Mouse (Mus musculus) lung, adult 18-20 months (tissue): ENCODE measurements around the gene Trim47.

Experiments used
- DNase-seq, 2 experiments: peaks; one replicate each; pipeline ENCODE4 v3.0.0; 2022; ENCODE audit warnings: mixed read lengths in 2 of 2

Gene Trim47

GRCm38 (mm10) chr11:116087194-116088130, 39.5 kb downstream of the Trim47 start:
- peak; percentile 90 to 92 for DNase-seq

- DNase-seq, result peak; percentile 99
These were observed 40.5 kb downstream of the Trim47 start, which contains the start of gene Wbp2 for GRCm38 (mm10) chr11:116086258-116087193. Wbp2 (minus strand) TSS chr11:116086995.

GRCm38 (mm10) chr11:116084166-116084565, 42.8 kb downstream of the Trim47 start:
- peak in 1 of 2 experiments; percentile 50 for DNase-seq

- no peak for DNase-seq
These were observed 43.8 kb downstream of the Trim47 start for GRCm38 (mm10) chr11:116083096-116083672.

- peak; percentile 67 to 79 for DNase-seq
These were observed 45.9 kb downstream of the Trim47 start for GRCm38 (mm10) chr11:116081081-116081480.

GRCm38 (mm10) chr11:116079511-116079910, 47.5 kb downstream of the Trim47 start:
- no peak for DNase-seq

- no peak for DNase-seq
These were observed 48.2 kb downstream of the Trim47 start for GRCm38 (mm10) chr11:116078676-116079320.

GRCm38 (mm10) chr11:116078221-116078620, 48.8 kb downstream of the Trim47 start:
- peak; percentile 80 to 84 for DNase-seq

GRCm38 (mm10) chr11:116077446-116078204, 49.4 kb downstream of the Trim47 start, which contains the start of gene Unc13d:
Unc13d (minus strand) TSS chr11:116077961.
- peak; percentile 84 to 90 for DNase-seq

- no peak for DNase-seq
These were observed 50.2 kb downstream of the Trim47 start for GRCm38 (mm10) chr11:116076836-116077235.

GRCm38 (mm10) chr11:116076266-116076540, 50.8 kb downstream of the Trim47 start:
- no peak for DNase-seq

- DNase-seq, result no peak
These were observed 51.3 kb downstream of the Trim47 start for GRCm38 (mm10) chr11:116075539-116076265.

GRCm38 (mm10) chr11:116074436-116074991, 52.5 kb downstream of the Trim47 start:
- DNase-seq, result no peak

GRCm38 (mm10) chr11:116072608-116073007, 54.4 kb downstream of the Trim47 start:
- DNase-seq, result peak; percentile 76 to 82

GRCm38 (mm10) chr11:116071510-116071909, 55.5 kb downstream of the Trim47 start:
- DNase-seq, result no peak

GRCm38 (mm10) chr11:116065345-116065744, 61.7 kb downstream of the Trim47 start:
- no peak for DNase-seq

GRCm38 (mm10) chr11:116064187-116064867, 62.7 kb downstream of the Trim47 start:
- DNase-seq, result no peak

GRCm38 (mm10) chr11:116063562-116063961, 63.4 kb downstream of the Trim47 start:
- DNase-seq, result no peak

GRCm38 (mm10) chr11:116062521-116062920, 64.5 kb downstream of the Trim47 start:
- no peak for DNase-seq
